Mouse (Mus musculus): ENCODE data around the gene Cck. TPM values are rescaled to one million over a fixed set of nuclear protein-coding genes. Genes with fewer than 3 reads are reported as not detected.
A peak's percentile ranks its signal among the peaks of the same experiment; 100 is the strongest.

Gene Cck
- total RNA-seq (2021), result 1 to 10 TPM in 1 of 2 experiments, under 1 TPM in 1; 0.67 to 1.5 TPM
- long read RNA-seq, experiment 1, partial matches to known transcripts, result 0 of 2 reads
- long read RNA-seq, experiment 1, other reads (novel, unspliced or antisense), result 1 of 2 reads
- long read RNA-seq, experiment 2, result 0 reads

GRCm38 (mm10) chr9:121495529-121495928, at the start of gene Cck:
TSS of gene Cck (minus strand) at chr9:121495694.
- DNase-seq (ENCODE audit: low spot score in 2 of 2), result no peak

- DNase-seq (ENCODE audit: low spot score in 2 of 2), result no peak
Observed at GRCm38 (mm10) chr9:121541530-121541929, 46.0 kb upstream of the Cck start.

- DNase-seq (ENCODE audit: low spot score in 2 of 2), result no peak
Observed at GRCm38 (mm10) chr9:121532626-121533025, 37.1 kb upstream of the Cck start.

GRCm38 (mm10) chr9:121528605-121529357, 33.3 kb upstream of the Cck start:
- no peak for DNase-seq (ENCODE audit: low spot score in 2 of 2)

- no peak for DNase-seq (ENCODE audit: low spot score in 2 of 2)
Observed at GRCm38 (mm10) chr9:121526171-121526570, 30.7 kb upstream of the Cck start.

GRCm38 (mm10) chr9:121520047-121520446, 24.6 kb upstream of the Cck start:
- no peak for DNase-seq (ENCODE audit: low spot score in 2 of 2)

- DNase-seq (ENCODE audit: low spot score in 2 of 2), result no peak
Observed at GRCm38 (mm10) chr9:121514462-121514861, 19.0 kb upstream of the Cck start.

- no peak for DNase-seq (ENCODE audit: low spot score in 2 of 2)
Observed at GRCm38 (mm10) chr9:121511911-121512310, 16.4 kb upstream of the Cck start.

GRCm38 (mm10) chr9:121506478-121507180, 11.1 kb upstream of the Cck start:
- DNase-seq (ENCODE audit: low spot score in 2 of 2), result no peak

GRCm38 (mm10) chr9:121505346-121505745, 9.9 kb upstream of the Cck start:
- DNase-seq (ENCODE audit: low spot score in 2 of 2), result no peak

GRCm38 (mm10) chr9:121496102-121496501, 608 bp upstream of the Cck start:
- no peak for DNase-seq (ENCODE audit: low spot score in 2 of 2)

- DNase-seq (ENCODE audit: low spot score in 2 of 2), result no peak
Observed at GRCm38 (mm10) chr9:121494006-121494767, 1.3 kb downstream of the Cck start.

GRCm38 (mm10) chr9:121491592-121492240, 3.8 kb downstream of the Cck start:
- no peak for DNase-seq (ENCODE audit: low spot score in 2 of 2)

- DNase-seq (ENCODE audit: low spot score in 2 of 2), result no peak
Observed at GRCm38 (mm10) chr9:121487216-121487615, 8.3 kb downstream of the Cck start.

GRCm38 (mm10) chr9:121479453-121479852, 16.0 kb downstream of the Cck start:
- DNase-seq (ENCODE audit: low spot score in 2 of 2), result peak in 1 of 2 experiments; percentile 36

- DNase-seq (ENCODE audit: low spot score in 2 of 2), result peak in 1 of 2 experiments; percentile 15
Observed at GRCm38 (mm10) chr9:121477305-121477911, 18.1 kb downstream of the Cck start.

- no peak for DNase-seq (ENCODE audit: low spot score in 2 of 2)
Observed at GRCm38 (mm10) chr9:121475488-121476452, 19.7 kb downstream of the Cck start.

GRCm38 (mm10) chr9:121474771-121475170, 20.7 kb downstream of the Cck start:
- DNase-seq (ENCODE audit: low spot score in 2 of 2), result no peak

GRCm38 (mm10) chr9:121469711-121470110, 25.8 kb downstream of the Cck start:
- no peak for DNase-seq (ENCODE audit: low spot score in 2 of 2)
